Mouse (Mus musculus): ENCODE results near the gene Ppm1a.
"Not testable (repeated sequence)": the region's sequence is repeated elsewhere in the genome, so short reads cannot be mapped to it uniquely, and the experiment has no call there.

Ppm1a gene

GRCm38 (mm10) chr12:72761649-72762261, 4.5 kb downstream of the Ppm1a start:
- peak; percentile 72 for DNase-seq (ENCODE audit: low spot score)

GRCm38 (mm10) chr12:72762502-72762901, 5.2 kb downstream of the Ppm1a start:
- peak; percentile 34 for DNase-seq (ENCODE audit: low spot score)

- peak; percentile 26 for DNase-seq (ENCODE audit: low spot score)
These were observed 5.9 kb downstream of the Ppm1a start for GRCm38 (mm10) chr12:72763156-72763555.

- DNase-seq (ENCODE audit: low spot score): no peak
These were observed 10.6 kb downstream of the Ppm1a start for GRCm38 (mm10) chr12:72767809-72768208.

- DNase-seq (ENCODE audit: low spot score): no peak
These were observed 11.0 kb downstream of the Ppm1a start for GRCm38 (mm10) chr12:72768230-72768629.

GRCm38 (mm10) chr12:72769546-72770230, 12.4 kb downstream of the Ppm1a start:
- no peak for DNase-seq (ENCODE audit: low spot score)

- DNase-seq (ENCODE audit: low spot score): no peak
These were observed 13.9 kb downstream of the Ppm1a start for GRCm38 (mm10) chr12:72771153-72771552.

- DNase-seq (ENCODE audit: low spot score): no peak
These were observed 14.5 kb downstream of the Ppm1a start for GRCm38 (mm10) chr12:72771711-72772110.

GRCm38 (mm10) chr12:72773921-72774320, 16.7 kb downstream of the Ppm1a start:
- no peak for DNase-seq (ENCODE audit: low spot score)

- DNase-seq (ENCODE audit: low spot score): no peak
These were observed 20.0 kb downstream of the Ppm1a start for GRCm38 (mm10) chr12:72777244-72777643.

GRCm38 (mm10) chr12:72780136-72780535, 22.9 kb downstream of the Ppm1a start:
- no peak for DNase-seq (ENCODE audit: low spot score)

- DNase-seq (ENCODE audit: low spot score): not testable (repeated sequence)
These were observed 25.5 kb downstream of the Ppm1a start for GRCm38 (mm10) chr12:72782786-72783185.

- DNase-seq (ENCODE audit: low spot score): no peak
These were observed 28.1 kb downstream of the Ppm1a start for GRCm38 (mm10) chr12:72785183-72785930.

GRCm38 (mm10) chr12:72786551-72786950, 29.3 kb downstream of the Ppm1a start:
- no peak for DNase-seq (ENCODE audit: low spot score)

GRCm38 (mm10) chr12:72786986-72787385, 29.7 kb downstream of the Ppm1a start:
- no peak for DNase-seq (ENCODE audit: low spot score)

- no peak for DNase-seq (ENCODE audit: low spot score)
These were observed 33.3 kb downstream of the Ppm1a start for GRCm38 (mm10) chr12:72790538-72790937.

GRCm38 (mm10) chr12:72792320-72793091, 35.3 kb downstream of the Ppm1a start:
- no peak for DNase-seq (ENCODE audit: low spot score)

GRCm38 (mm10) chr12:72793983-72794382, 36.7 kb downstream of the Ppm1a start:
- no peak for DNase-seq (ENCODE audit: low spot score)

- no peak for DNase-seq (ENCODE audit: low spot score)
These were observed 52.5 kb downstream of the Ppm1a start for GRCm38 (mm10) chr12:72809798-72810197.

- DNase-seq (ENCODE audit: low spot score): no peak
These were observed 54.3 kb downstream of the Ppm1a start for GRCm38 (mm10) chr12:72811588-72811987.

- DNase-seq (ENCODE audit: low spot score): no peak
These were observed 63.7 kb downstream of the Ppm1a start for GRCm38 (mm10) chr12:72820940-72821431.

GRCm38 (mm10) chr12:72821589-72821988, 64.3 kb downstream of the Ppm1a start:
- no peak for DNase-seq (ENCODE audit: low spot score)
